Mouse (Mus musculus) stomach, postnatal 0 days (tissue): ENCODE measurements around the gene Cep164. TPM values are rescaled to one million over a fixed set of nuclear protein-coding genes. Genes with fewer than 3 reads are reported as not detected.
A peak's percentile ranks its signal among the peaks of the same experiment; 100 is the strongest.

Source experiments
- ATAC-seq: fragments of 200-750 bp; cut with Nextera tagmentation; 2 replicates; pipeline ENCODE4 v1.8.0; 2017; ENCODE audit not compliant: low FRiP score, low TSS enrichment
- DNase-seq: peaks from one replicate; pipeline ENCODE4 v3.0.0-alpha.2; 2016; ENCODE audit warnings: low spot score
- H3K27ac ChIP-seq: fragments of 300-500 bp; sonication (generic); replicated peaks from 2 replicates; pipeline ENCODE4 v1.5.1; 2014; ENCODE audit warnings: mild to moderate bottlenecking, control low read depth
- H3K27me3 ChIP-seq: fragments of 300-500 bp; sonication (generic); 2 replicates; pipeline ENCODE4 v1.6.1; 2014; ENCODE audit warnings: low read length; ENCODE audit not compliant: control insufficient read depth, insufficient read depth
- H3K36me3 ChIP-seq: fragments of 300-500 bp; sonication (generic); 2 replicates; pipeline ENCODE4 v1.6.1; 2014; ENCODE audit warnings: low read length, mixed read lengths; ENCODE audit not compliant: control insufficient read depth, insufficient read depth
- H3K4me1 ChIP-seq: fragments of 300-500 bp; sonication (generic); replicated peaks from 2 replicates; pipeline ENCODE4 v1.6.1; 2014; ENCODE audit warnings: antibody characterized with exemption; ENCODE audit not compliant: control insufficient read depth, insufficient read depth
- H3K4me2 ChIP-seq: fragments of 300-500 bp; sonication (generic); replicated peaks from 2 replicates; pipeline ENCODE4 v1.6.1; 2014; ENCODE audit warnings: low read depth, mild to moderate bottlenecking, control low read depth, moderate library complexity
- H3K4me3 ChIP-seq: fragments of 300-500 bp; sonication (generic); 2 replicates; pipeline ENCODE4 v1.5.1; 2014; ENCODE audit warnings: low read depth, low read length, control low read depth
- H3K9ac ChIP-seq: fragments of 300-500 bp; sonication (generic); 2 replicates; pipeline ENCODE4 v1.6.1; 2014; ENCODE audit warnings: mild to moderate bottlenecking, low read length, control low read depth, mixed read lengths
- H3K9me3 ChIP-seq: fragments of 300-500 bp; sonication (generic); 2 replicates; pipeline ENCODE4 v1.6.1; 2016; ENCODE audit warnings: low read length; ENCODE audit not compliant: control insufficient read depth
- CTCF ChIP-seq: IDR thresholded peaks from 2 replicates; pipeline ENCODE4 v1.5.1; 2016; ENCODE audit warnings: antibody characterized with exemption, low read depth, mild to moderate bottlenecking, moderate library complexity
- EP300 ChIP-seq: optimal IDR thresholded peaks from 2 replicates; pipeline ENCODE3; 2016; ENCODE audit warnings: antibody characterized with exemption
- WGBS: fragments of 180-500 bp; shearing (Covaris S2); extraction: QIAGEN DNeasy Blood & Tissue Kit; methylation state at CpG from one replicate; pipeline ENCODE4 v1.1.7; 2014; 5-methylcytosine and 5-hydroxymethylcytosine counted together
- polyA plus RNA-seq: library from polyadenylated mRNA; unstranded; fragments of >200 nt; fragmentation: Nextera tagmentation; extraction: Ambion mirVana; gene quantifications from 2 replicates; pipeline ENCODE4 v1.2.1, GENCODE M21; 2015

The Cep164 gene
- polyA plus RNA-seq, 1 experiment from 2014 or later, result 12.9 TPM

DNA sequence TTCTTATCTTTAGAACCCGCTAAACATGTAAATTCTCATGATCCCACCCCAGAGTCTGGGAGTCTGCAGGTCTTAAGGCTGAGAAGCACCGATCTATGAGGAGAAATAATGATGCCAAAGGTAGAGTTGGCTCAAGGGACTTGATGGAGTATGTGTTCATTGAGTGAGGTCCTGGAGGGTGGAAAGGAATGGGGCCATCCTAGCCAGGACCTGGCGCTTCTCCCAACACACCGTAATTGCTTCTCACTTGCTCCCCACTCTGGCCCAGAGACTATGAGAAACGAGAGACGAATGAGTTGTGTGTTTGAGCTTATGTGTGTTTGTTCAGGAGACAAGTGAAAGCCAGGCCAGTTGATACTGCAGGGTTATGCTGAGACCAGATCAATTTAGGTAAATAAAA lies 13.0 kb upstream of the Cep164 start:
- ATAC-seq (no peak), DNase-seq (no peak)
- TF ChIP-seq CTCF (no peak), EP300 (no peak)
- Histone ChIP-seq H3K4me1 (peaks cover 8% of the 10 kb centered on the region; the same call in 1 of the 2 replicates), H3K36me3 (no peaks in the 10 kb centered on the region), H3K27me3 (no peaks in the 10 kb centered on the region), H3K9me3 (no peaks in the 10 kb centered on the region), H3K4me2 (peak overlapping the region; percentile 95; the same call in 1 of the 2 replicates), H3K27ac (no peak overlapping the region), H3K4me3 (no peak overlapping the region), H3K9ac (no peak overlapping the region)
- 47% methylated on average over 6 of the region's 6 CpGs for WGBS

DNA sequence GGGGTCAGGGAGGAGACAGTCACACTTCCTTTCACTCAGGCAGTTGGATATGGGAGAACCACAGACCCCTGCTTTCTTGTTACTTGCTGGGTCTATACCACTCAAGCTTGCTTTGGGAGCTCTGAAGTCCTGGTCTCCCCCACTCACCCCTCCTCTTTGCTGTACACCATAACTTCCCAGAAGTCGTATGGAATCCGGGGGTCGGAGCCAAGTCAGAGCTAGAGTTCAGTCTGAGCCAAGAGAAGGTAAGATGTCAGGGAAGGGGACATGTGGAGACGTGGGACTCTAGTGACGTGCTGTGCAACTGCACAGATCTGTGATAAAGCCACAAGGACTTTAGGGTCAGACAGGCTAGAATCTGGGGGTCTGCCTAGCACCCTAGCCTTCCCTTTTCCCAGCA lies 11.8 kb upstream of the Cep164 start:
- Histone ChIP-seq H3K4me1 (peaks cover 8% of the 10 kb centered on the region; the same call in 1 of the 2 replicates), H3K9ac (peak overlapping the region; percentile 84), H3K27me3 (no peaks in the 10 kb centered on the region), H3K27ac (no peak overlapping the region), H3K4me3 (peak overlapping the region; percentile 85; the same call in 1 of the 2 replicates), H3K9me3 (no peaks in the 10 kb centered on the region), H3K4me2 (peak overlapping the region; percentile 95), H3K36me3 (no peaks in the 10 kb centered on the region)
- ATAC-seq (0 out of 2 replicates have a peak, but pooled peaks have one; percentile 4), DNase-seq (no peak)
- 47% methylated on average over 5 of the region's 5 CpGs for WGBS
- TF ChIP-seq CTCF, result no peak
- no peak for TF ChIP-seq EP300

GRCm38 (mm10) chr9:45839982-45840300 lies 11.4 kb upstream of the Cep164 start:
- no peaks in the 10 kb centered on the region for H3K27me3 ChIP-seq
- H3K9me3 ChIP-seq, result no peaks in the 10 kb centered on the region
- H3K4me1 ChIP-seq, result peaks cover 8% of the 10 kb centered on the region; the same call in 1 of the 2 replicates
- H3K4me3 ChIP-seq, result peak overlapping the region; percentile 85
- DNase-seq (no peak), ATAC-seq (peak; percentile 28; the same call in 1 of the 2 replicates)
- WGBS, result 51% methylated on average over 7 of the region's 7 CpGs
- peak overlapping the region; percentile 84 for H3K9ac ChIP-seq
- H3K4me2 ChIP-seq, result peak overlapping the region; percentile 95
- H3K36me3 ChIP-seq, result no peaks in the 10 kb centered on the region
- no peak for TF ChIP-seq CTCF
- no peak for TF ChIP-seq EP300
- H3K27ac ChIP-seq, result no peak overlapping the region

DNA sequence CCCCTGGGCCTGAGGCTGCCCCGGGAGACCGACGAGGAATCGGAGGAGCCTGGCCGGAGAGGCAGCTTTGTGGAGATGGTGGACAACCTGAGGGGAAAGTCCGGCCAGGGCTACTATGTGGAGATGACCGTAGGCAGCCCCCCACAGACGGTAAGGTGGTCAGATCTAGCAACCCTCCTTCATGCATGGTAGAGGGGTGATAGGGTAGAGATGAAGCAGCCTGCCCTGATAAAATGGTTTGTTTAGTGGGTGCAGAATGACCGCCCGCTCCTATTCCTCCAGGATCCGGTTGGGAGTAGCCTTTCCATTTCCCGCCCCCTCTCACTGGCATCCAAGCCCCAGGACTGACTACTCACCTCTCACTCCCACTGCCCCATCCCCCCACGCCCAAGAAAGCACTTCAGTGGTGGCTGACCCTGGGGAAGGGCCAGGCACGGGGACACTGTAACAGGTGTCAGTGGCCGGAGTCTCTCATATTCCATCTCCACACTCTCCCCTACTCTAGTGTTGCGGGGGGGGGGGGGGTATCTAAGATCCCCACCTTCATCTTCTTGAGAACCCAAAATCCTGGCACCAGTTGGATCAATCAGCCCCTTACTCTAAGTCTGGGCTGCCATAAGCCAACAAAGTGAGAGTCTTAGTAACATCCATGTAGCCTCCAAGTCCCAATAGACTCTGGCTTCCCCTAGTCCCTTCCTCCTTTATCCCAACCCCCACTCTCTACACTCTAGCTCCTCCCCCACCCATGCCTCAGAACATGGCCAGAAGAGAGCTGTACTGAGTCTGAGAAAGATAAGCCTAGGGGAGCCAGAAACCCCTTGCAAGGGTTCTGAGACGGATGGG lies 10.9 kb upstream of the Cep164 start:
- WGBS, result 12% methylated on average over 16 of the region's 17 CpGs
- TF ChIP-seq EP300 (no peak), CTCF (no peak)
- peak overlapping the region; percentile 95 for H3K4me2 ChIP-seq
- H3K4me1 ChIP-seq, result peaks cover 8% of the 10 kb centered on the region; the same call in 1 of the 2 replicates
- H3K27ac ChIP-seq, result peak overlapping the region; percentile 49; the same call in 1 of the 2 replicates
- no peaks in the 10 kb centered on the region for H3K9me3 ChIP-seq
- H3K36me3 ChIP-seq, result no peaks in the 10 kb centered on the region
- peak overlapping the region; percentile 84 for H3K9ac ChIP-seq
- peak; percentile 37 for ATAC-seq
- peak overlapping the region; percentile 85 for H3K4me3 ChIP-seq
- peak; percentile 45 for DNase-seq
- no peaks in the 10 kb centered on the region for H3K27me3 ChIP-seq

DNA sequence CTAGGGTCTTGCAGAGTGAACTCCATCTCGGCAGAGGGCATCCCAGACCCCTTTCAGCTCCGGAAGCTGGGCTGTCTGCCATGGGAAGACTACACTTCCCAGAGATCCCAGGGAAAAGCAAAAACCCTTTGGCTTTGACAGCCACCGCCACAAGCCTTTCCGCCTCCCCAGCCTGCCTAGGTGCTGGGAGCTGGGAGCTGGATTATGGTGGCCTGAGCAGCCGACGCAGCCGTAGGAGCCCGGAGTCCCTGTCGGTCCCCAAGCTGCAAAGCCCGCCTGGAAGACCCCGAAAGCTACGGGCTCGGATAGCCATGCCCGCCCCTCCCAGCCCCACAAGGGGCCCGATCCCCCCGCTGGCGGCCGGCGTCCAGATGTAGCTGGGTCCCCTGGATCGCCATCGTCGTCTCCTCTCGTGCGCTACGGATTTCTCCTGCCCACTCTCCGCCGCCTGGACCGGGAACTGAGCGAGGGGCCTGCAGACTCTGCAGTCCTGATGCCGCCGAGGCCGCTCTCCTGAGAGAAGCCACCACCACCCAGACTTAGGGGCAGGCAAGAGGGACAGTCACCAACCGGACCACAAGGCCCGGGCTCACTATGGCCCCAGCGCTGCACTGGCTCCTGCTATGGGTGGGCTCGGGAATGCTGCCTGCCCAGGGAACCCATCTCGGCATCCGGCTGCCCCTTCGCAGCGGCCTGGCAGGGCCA lies 10.1 kb upstream of the Cep164 start, which contains the start of gene Bace1:
TSS of gene Bace1 (plus strand) at position 147 of the 705 bp plus-strand sequence.
- DNase-seq, result peak; percentile 78
- Histone ChIP-seq H3K9ac (peak within 1 kb of the TSS; percentile 84), H3K4me1 (peaks cover 8% of the 10 kb centered on the region; the same call in 1 of the 2 replicates), H3K4me3 (peak within 1 kb of the TSS; percentile 85), H3K4me2 (peak within 1 kb of the TSS; percentile 95), H3K27ac (peak within 1 kb of the TSS; percentile 49; the same call in 1 of the 2 replicates), H3K27me3 (no peaks in the 10 kb centered on the region), H3K9me3 (no peaks in the 10 kb centered on the region), H3K36me3 (no peaks in the 10 kb centered on the region)
- peak; percentile 59 for ATAC-seq
- TF ChIP-seq EP300, result no peak
- TF ChIP-seq CTCF, result peak; percentile 66
- 1% methylated on average over 40 of the region's 40 CpGs for WGBS
